Mouse (Mus musculus) CH12.LX (cell line): ENCODE data around the gene Neurog3. TPM values are rescaled to one million over a fixed set of nuclear protein-coding genes. Genes with fewer than 3 reads are reported as not detected.

ENCODE experiments used
- DNase-seq: peaks from one replicate; pipeline ENCODE4 v3.0.0-alpha.2; 2013; ENCODE audit errors: extremely low read depth
- H3K27ac ChIP-seq: 2 replicates; pipeline ENCODE4 v1.5.1; 2012; ENCODE audit warnings: low read depth, mild to moderate bottlenecking, control low read depth, moderate library complexity; ENCODE audit not compliant: insufficient read depth
- H3K27me3 ChIP-seq: replicated peaks from 2 replicates; pipeline ENCODE3; 2012; ENCODE audit warnings: inconsistent platforms
- H3K36me3 ChIP-seq, 2 experiments: replicated peaks in 1 of 2; 2 replicates each; pipeline versions ENCODE3 to v1.6.1; 2012; ENCODE audit warnings: inconsistent platforms in 1 of 2, low read length in 1 of 2, mild to moderate bottlenecking in 1 of 2, mixed read lengths in 1 of 2, moderate library complexity in 1 of 2; ENCODE audit not compliant: control insufficient read depth in 1 of 2, insufficient read depth in 1 of 2
- H3K4me1 ChIP-seq, 2 experiments: 2 replicates each; pipeline ENCODE4 v1.6.1; 2012; ENCODE audit warnings: inconsistent platforms in 1 of 2, moderate library complexity in 1 of 2; ENCODE audit not compliant: insufficient read depth in 2 of 2, control insufficient read depth in 1 of 2
- H3K4me2 ChIP-seq: 2 replicates; pipeline ENCODE4 v1.6.1; 2012; ENCODE audit warnings: low read depth, mild to moderate bottlenecking, control low read depth; ENCODE audit not compliant: poor library complexity, insufficient read depth, severe bottlenecking
- H3K4me3 ChIP-seq, 3 experiments: fragments of 150-350 bp in 1 of 3; sonication (generic) in 1 of 3; replicated peaks in 1 of 3; 2 replicates each; pipeline versions ENCODE3 to v1.5.1; 2011 to 2012; ENCODE audit warnings: low read depth in 2 of 3, low read length in 2 of 3, mild to moderate bottlenecking in 2 of 3, moderate library complexity in 2 of 3, control low read depth in 1 of 3, improper control_type of control experiment in 1 of 3, inconsistent platforms in 1 of 3, mixed read lengths in 1 of 3; ENCODE audit not compliant: poor library complexity in 1 of 3
- H3K79me2 ChIP-seq: replicated peaks from 2 replicates; pipeline ENCODE4 v1.6.1; 2012; ENCODE audit warnings: mild to moderate bottlenecking, moderate library complexity; ENCODE audit not compliant: control insufficient read depth, poor library complexity, insufficient read depth, severe bottlenecking; ENCODE audit errors: extremely low read depth
- H3K9ac ChIP-seq: 2 replicates; pipeline ENCODE4 v1.6.1; 2012; ENCODE audit warnings: low read depth, mild to moderate bottlenecking, control low read depth, moderate library complexity; ENCODE audit not compliant: insufficient read depth
- H3K9me3 ChIP-seq: replicated peaks from 2 replicates; pipeline ENCODE3; 2012; ENCODE audit warnings: low read length, inconsistent platforms, mixed read lengths
- CTCF ChIP-seq, 2 experiments: IDR thresholded peaks in 1 of 2; conservative IDR thresholded peaks in 1 of 2; 2 replicates each; pipeline ENCODE4 v1.5.1; 2011 to 2012; ENCODE audit warnings: low read depth in 2 of 2, low read length in 2 of 2, improper control_type of control experiment in 1 of 2, inconsistent platforms in 1 of 2, mild to moderate bottlenecking in 1 of 2, moderate library complexity in 1 of 2
- EP300 ChIP-seq: IDR thresholded peaks from 2 replicates; pipeline ENCODE4 v1.6.1; 2011; ENCODE audit warnings: low read length, improper control_type of control experiment
- ETS1 ChIP-seq: conservative IDR thresholded peaks from 2 replicates; pipeline ENCODE4 v1.6.1; 2012; ENCODE audit warnings: low read depth, mild to moderate bottlenecking, inconsistent platforms, low read length, improper control_type of control experiment, moderate library complexity
- GABPA ChIP-seq: IDR thresholded peaks from 2 replicates; pipeline ENCODE4 v1.6.1; 2012; ENCODE audit warnings: low read depth, low read length, improper control_type of control experiment, inconsistent platforms; ENCODE audit not compliant: insufficient replicate concordance
- JUND ChIP-seq: conservative IDR thresholded peaks from 2 replicates; pipeline ENCODE4 v1.6.1; 2011; ENCODE audit warnings: low read depth, low read length, improper control_type of control experiment
- MAFK ChIP-seq: IDR thresholded peaks from 2 replicates; pipeline ENCODE4 v1.6.1; 2011; ENCODE audit warnings: low read length, improper control_type of control experiment; ENCODE audit not compliant: insufficient replicate concordance
- MAX ChIP-seq: IDR thresholded peaks from 2 replicates; pipeline ENCODE4 v1.6.1; 2011; ENCODE audit warnings: low read length, improper control_type of control experiment
- MEF2A ChIP-seq: IDR thresholded peaks from 2 replicates; pipeline ENCODE4 v1.6.1; 2014; ENCODE audit warnings: low read depth, mild to moderate bottlenecking, inconsistent platforms, low read length, improper control_type of control experiment, borderline replicate concordance
- MYC ChIP-seq: IDR thresholded peaks from 2 replicates; pipeline ENCODE4 v1.6.1; 2011; ENCODE audit warnings: low read depth, mild to moderate bottlenecking, improper control_type of control experiment, low read length
- NRF1 ChIP-seq: IDR thresholded peaks from 2 replicates; pipeline ENCODE4 v1.6.1; 2014; ENCODE audit warnings: low read depth, mild to moderate bottlenecking, inconsistent platforms, low read length, improper control_type of control experiment, moderate library complexity
- POLR2A ChIP-seq: IDR thresholded peaks from 2 replicates; pipeline ENCODE4 v1.6.1; 2011; ENCODE audit warnings: low read depth, mild to moderate bottlenecking, improper control_type of control experiment, low read length
- POLR2AphosphoS2 ChIP-seq: IDR thresholded peaks from 2 replicates; pipeline ENCODE4 v1.6.1; 2011; ENCODE audit warnings: low read depth, low read length, improper control_type of control experiment
- SIN3A ChIP-seq: IDR thresholded peaks from 2 replicates; pipeline ENCODE4 v1.6.1; 2012; ENCODE audit warnings: low read length, improper control_type of control experiment, inconsistent platforms
- SMC3 ChIP-seq: IDR thresholded peaks from 2 replicates; pipeline ENCODE4 v1.6.1; 2011; ENCODE audit warnings: low read depth, low read length, improper control_type of control experiment
- UBTF ChIP-seq: IDR thresholded peaks from 2 replicates; pipeline ENCODE4 v1.6.1; 2012; ENCODE audit warnings: low read depth, mild to moderate bottlenecking, inconsistent platforms, low read length, improper control_type of control experiment, moderate library complexity
- USF2 ChIP-seq: conservative IDR thresholded peaks from 2 replicates; pipeline ENCODE4 v1.6.1; 2011; ENCODE audit warnings: low read depth, low read length, improper control_type of control experiment
- ZC3H11A ChIP-seq: IDR thresholded peaks from 2 replicates; pipeline ENCODE4 v1.6.1; 2012; ENCODE audit warnings: low read depth, mild to moderate bottlenecking, inconsistent platforms, low read length, improper control_type of control experiment
- ZKSCAN1 ChIP-seq: IDR thresholded peaks from 2 replicates; pipeline ENCODE4 v1.6.1; 2012; ENCODE audit warnings: low read depth, inconsistent platforms, low read length, improper control_type of control experiment, borderline replicate concordance
- ZNF384 ChIP-seq: IDR thresholded peaks from 2 replicates; pipeline ENCODE4 v1.6.1; 2012; ENCODE audit warnings: low read depth, low read length, improper control_type of control experiment, inconsistent platforms
- dilution Hi-C: fragments of 300-500 bp; cut with MboI; formaldehyde crosslinking; loops from 2 replicates; pipeline ENCODE4 v1.14.3; 2020; ENCODE audit warnings: low sequenced_read_pairs; ENCODE audit not compliant: extremely low pct_unique_long_range_greater_than_20kb, extremely low pct_ligation_motif_present
- in situ Hi-C: fragments of 300-500 bp; cut with MboI; formaldehyde crosslinking; loops from 3 replicates; pipeline ENCODE4 v1.14.3; 2019; ENCODE audit warnings: low sequenced_read_pairs, low pct_ligation_motif_present, low pct_unique_long_range_greater_than_20kb, mixed read lengths
- polyA plus RNA-seq: library from polyadenylated mRNA; unstranded; fragments of >175 nt; gene quantifications from 2 replicates; pipeline ENCODE4 v1.2.1, GENCODE M21; 2012; ENCODE audit warnings: low read depth; ENCODE audit not compliant: insufficient read length
- total RNA-seq, 2 experiments: library from RNA; depleted of rRNA; stranded (reverse); fragments of 300-350 nt in 1 of 2; fragments of >200 nt in 1 of 2; gene quantifications; 2 replicates each; pipeline ENCODE4 v1.2.3; 2012 to 2014

Neurog3 gene
- total and polyA plus RNA-seq, 3 experiments, result not detected

DNA sequence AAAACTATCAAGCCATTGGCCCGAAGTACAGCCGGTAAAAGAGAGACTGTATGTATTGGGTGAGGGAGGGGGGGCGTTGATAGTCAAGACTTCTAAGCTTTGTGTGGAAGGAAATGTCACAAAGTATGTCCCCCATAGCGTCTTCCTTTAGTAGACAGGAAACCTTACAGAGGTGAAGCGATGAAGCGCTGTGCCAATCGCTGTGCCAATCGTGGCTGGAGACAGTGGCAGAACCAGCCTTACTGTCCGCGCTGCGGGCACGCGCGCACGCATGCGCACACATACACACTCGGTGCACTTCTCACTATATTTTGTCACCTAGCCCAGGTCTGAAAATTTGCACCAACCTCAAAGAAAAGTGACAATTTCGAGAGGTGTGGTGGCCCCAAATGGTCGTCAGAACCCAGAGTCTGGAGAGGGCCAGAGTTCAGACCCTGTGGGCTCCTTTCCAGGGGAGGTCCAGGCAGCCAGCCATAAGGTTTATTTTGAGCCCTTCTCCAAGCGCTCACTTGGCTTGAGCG, 5.1 kb upstream of the Neurog3 start:
- no peak overlapping the region for H3K27ac ChIP-seq
- no peak overlapping the region for H3K4me3 ChIP-seq
- H3K27me3 ChIP-seq, result peaks cover 70% of the 10 kb centered on the region
- no peak overlapping the region for H3K4me2 ChIP-seq
- H3K9ac ChIP-seq, result no peak overlapping the region
- H3K36me3 ChIP-seq, result no peaks in the 10 kb centered on the region
- in situ Hi-C loops, result no loop called here
- TF ChIP-seq EP300, result no peak
- TF ChIP-seq ZC3H11A, result no peak
- no peak for TF ChIP-seq MAX
- no peak for TF ChIP-seq SIN3A
- TF ChIP-seq ETS1, result no peak
- TF ChIP-seq NRF1, result no peak
- no peak for TF ChIP-seq GABPA
- TF ChIP-seq UBTF, result no peak
- TF ChIP-seq USF2, result no peak
- no peak for TF ChIP-seq ZNF384
- TF ChIP-seq MYC, result no peak
- TF ChIP-seq SMC3, result no peak
- no peak for TF ChIP-seq POLR2A
- no peak for TF ChIP-seq ZKSCAN1
- TF ChIP-seq CTCF (conservative IDR thresholded peaks at IDR 0.05 in 1 of 2, IDR thresholded peaks at IDR 0.05 in 1 of 2; ENCODE audit: low read depth in 2 of 2, low read length in 2 of 2), result no peak
- TF ChIP-seq, all 38 proteins: peak for 0
- dilution Hi-C loops, result no loop called here
- Histone ChIP-seq H3K79me2 (no peaks in the 10 kb centered on the region), H3K9me3 (peaks cover 10% of the 10 kb centered on the region), H3K4me1 (peaks cover 7 to 15% of the 10 kb centered on the region in 2 experiments)
- no peak for DNase-seq

DNA sequence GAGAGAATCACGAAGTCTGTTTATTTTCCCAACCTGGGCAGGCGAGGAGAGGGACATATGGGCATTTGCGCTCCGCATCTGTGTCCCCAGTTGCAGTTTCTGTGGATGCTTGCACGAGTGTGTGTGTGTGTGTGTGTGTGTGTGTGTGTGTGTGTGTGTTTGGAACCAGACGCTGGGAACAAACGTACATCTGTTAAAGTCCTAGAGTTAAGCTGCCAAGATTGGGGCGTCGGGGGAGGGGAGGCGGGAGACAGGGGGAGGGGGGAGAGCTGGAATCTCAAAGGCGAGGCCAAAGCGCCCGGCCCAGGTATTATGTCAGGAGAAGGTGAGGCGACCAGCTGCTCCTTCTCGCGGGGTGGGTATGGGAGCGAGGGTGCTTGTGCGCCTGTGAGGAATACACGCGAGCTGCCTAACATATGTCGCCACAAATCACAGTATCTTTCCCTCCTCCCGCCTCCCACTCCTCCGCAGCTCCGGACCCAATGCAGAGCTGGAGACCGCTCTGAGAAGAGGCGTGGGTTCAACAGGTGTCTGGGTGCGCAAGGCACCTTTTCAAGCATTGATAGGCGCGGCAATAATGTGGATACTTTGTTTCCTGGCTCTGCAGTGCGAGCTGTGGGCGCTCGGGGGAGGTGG, 4.5 kb upstream of the Neurog3 start:
- Histone ChIP-seq H3K4me3 (no peak overlapping the region), H3K27me3 (peaks cover 73% of the 10 kb centered on the region), H3K4me1 (peaks cover 12 to 22% of the 10 kb centered on the region in 2 experiments), H3K9ac (no peak overlapping the region), H3K27ac (no peak overlapping the region), H3K36me3 (no peaks in the 10 kb centered on the region), H3K9me3 (peaks cover 10% of the 10 kb centered on the region), H3K4me2 (no peak overlapping the region), H3K79me2 (no peaks in the 10 kb centered on the region)
- in situ Hi-C loops, result no loop called here
- dilution Hi-C loops, result no loop called here
- no peak for TF ChIP-seq JUND
- TF ChIP-seq MEF2A, result no peak
- TF ChIP-seq POLR2AphosphoS2, result no peak
- TF ChIP-seq SMC3, result no peak
- no peak for TF ChIP-seq MAFK
- DNase-seq, result no peak
